Mouse (Mus musculus): ENCODE data around the gene Fmnl1.
A peak's percentile ranks its signal among the peaks of the same experiment; 100 is the strongest.

The Fmnl1 gene

DNA sequence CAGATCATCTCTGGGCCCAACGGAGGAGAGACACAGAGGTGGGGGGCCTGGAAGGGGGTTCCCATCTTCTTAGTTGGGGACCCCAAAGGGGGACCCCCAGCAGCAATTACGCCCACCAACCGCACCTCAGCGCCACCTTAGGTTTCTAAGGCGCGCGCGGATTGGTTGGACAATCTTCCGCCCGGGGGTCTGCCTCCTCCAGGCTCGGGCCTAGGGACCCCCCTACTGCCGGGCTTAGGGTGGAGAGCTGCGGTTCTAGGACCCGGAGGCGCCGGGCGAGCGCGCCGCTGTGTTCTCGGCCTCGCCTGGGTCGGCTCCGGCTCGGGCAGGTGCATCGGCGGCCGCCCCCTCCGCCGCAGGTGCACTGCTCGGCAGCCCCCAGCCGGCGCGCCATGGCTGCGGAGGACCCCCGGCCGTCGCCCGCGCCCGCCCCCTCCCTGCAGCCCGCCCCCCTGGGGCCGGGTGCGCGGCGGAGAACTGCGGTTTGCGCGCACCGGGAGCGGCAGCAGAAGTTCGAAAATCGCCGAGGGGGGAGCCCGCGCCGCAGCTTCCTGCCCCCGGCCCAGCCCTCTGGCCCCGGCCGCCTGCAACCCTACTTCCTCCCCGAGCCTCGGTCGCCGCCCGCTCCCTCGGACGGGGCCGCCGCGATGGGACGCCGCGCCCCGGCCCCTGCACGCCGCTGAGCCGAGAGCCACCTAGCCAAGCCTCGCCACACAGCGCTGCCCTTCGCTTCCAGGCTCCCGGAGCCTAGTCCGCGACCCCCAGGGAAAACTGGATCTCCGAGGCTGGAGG lies at the start of gene Fmnl1:
Gene Fmnl1 (plus strand): TSS at position 614 of the 792 bp plus-strand sequence.
- DNase-seq (ENCODE audit: low spot score in 2 of 2): no peak

DNA sequence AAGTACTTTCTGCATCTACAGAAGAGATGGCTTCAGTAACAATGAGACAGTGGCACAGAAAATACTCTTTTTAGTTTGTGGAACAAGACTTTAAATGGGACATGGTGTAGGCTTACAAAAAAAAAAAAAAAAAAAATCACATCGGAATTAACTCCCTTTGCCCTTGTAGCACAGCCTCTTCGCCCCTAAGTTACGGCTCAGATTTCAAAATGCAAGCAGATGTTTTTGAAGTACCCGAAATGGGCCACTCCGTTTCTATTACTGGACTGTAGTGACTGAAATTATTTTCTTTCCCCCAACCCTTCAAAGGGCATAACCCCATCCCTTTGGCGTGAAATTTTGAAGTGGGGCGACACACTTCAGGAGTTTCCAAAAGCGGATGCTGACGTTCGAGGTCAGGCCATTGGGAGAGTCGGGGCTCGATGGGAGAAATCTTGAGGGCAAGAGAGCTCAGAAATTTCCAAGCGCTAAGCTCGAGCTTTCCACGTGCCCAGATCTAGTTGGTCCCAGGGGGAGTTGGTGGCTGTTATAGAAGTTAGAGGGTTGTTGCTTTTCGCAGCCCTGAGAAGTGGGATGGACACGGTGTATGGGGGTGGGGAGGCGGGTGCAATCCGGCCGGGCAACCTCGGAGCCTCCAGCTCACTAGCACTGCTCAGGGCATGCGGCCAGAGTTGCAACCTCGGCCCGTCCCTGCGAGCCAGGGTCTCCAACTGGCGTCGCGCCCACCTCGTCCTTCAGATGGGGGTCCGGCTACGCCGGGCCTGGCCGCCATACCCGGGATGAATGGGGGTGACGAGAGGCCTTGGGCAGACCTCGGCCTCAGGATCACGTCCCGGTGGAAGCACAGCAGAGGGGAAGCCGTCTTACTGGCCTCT lies 39.0 kb upstream of the Fmnl1 start, which contains the start of gene Hexim2:
Gene Hexim2 (plus strand): TSS at position 729 of the 875 bp plus-strand sequence.
- DNase-seq (ENCODE audit: low spot score in 2 of 2): peak; percentile 41 to 62

DNA sequence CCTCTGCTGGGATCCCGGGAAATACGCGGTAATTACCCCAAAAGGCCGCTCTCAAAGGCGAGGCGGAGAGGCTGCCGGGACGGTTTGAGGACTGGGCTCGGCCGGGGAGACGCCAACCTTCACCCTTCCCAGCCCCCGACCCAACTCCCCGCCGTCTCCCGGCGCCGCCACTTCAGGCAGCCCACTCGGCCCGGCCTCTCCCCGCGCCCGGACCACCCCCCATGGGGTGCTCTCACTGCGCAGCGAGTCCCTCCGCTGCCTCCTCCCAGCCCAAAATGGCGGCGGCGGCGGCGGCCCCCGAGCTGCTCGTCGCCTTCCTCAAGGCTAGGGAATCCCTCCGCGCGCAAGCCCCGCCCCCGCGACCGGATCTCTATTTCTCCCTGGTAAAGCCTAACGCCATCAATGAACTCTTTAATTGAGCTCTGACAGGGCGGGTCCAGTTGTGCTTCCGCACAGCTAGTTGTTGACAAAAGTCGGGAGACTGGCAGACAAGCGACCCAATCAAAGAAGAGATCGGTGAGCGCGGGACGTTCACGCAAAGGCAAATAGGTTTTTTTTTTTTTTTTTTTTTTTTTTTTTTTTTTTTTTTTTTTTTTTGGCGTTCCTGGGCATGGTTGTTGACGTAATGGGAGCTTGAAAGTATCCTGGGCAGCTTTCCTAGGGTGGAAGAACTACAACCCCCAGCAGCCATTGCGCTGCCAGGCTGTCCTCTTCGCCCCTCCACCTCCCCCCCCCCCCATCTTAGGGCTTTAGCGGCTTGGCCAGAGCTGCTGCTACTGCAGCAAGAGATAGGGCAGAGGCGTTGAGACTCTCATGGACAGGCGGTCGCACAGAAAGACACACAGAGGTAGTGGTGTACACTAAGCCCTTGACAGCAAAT lies 38.1 kb upstream of the Fmnl1 start:
- DNase-seq (ENCODE audit: low spot score in 2 of 2): peak; percentile 100

DNA sequence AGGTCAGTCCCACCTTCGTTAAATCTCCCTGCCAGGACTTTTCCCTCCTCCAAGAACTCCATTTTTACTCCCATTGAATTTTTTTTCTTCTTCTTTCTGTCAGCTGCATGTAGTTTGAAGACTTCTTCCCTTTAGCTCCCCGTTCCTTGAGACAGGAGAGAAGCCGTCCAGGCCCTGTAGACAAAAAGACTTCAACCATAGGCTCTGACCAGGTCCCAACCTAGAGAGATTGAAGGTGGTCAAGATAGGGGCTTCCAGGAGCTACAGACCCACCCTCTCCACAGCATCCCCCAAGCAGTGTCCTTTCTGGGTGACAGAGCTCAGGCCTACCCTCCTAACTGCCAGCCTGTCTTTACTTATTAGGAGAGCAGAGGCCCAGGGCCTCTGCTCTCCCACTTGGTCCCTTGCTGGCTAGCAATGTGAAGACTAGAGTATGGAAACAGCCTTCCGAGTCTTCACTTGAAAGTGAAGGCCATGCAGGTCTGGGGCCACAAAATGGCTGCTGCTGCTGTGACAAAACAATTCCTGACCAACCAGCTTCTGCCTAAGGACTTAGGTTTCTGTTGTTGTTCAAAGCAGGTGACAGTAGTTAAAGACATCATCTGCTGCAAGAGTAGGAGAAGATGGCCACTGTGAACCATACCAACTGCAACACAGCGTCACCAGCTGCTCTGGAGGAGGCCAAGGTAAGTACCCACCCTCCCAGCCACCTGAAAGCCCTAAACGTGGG lies 37.3 kb upstream of the Fmnl1 start:
- DNase-seq (ENCODE audit: low spot score in 2 of 2): no peak

DNA sequence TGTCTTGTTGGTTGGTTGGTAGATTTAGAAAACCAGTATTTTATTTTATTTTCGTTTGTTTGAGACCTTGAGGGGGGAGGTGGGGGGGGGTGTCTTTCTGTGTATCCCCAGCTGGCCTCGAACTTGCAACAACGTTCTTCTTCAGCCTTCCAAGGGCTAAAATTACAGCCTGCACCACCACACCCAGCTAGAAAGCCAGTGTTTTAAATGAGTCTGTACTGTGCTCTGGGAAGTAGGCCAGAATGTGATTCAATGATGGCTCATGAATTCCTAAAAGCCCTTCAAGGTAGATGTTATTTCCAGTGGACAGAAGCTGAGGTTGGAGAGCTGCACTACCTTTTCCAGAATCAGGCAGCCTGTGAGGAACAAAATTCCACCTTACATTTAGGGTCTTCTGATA lies 36.7 kb upstream of the Fmnl1 start:
- peak in 1 of 2 experiments; percentile 56 for DNase-seq (ENCODE audit: low spot score in 2 of 2)

DNA sequence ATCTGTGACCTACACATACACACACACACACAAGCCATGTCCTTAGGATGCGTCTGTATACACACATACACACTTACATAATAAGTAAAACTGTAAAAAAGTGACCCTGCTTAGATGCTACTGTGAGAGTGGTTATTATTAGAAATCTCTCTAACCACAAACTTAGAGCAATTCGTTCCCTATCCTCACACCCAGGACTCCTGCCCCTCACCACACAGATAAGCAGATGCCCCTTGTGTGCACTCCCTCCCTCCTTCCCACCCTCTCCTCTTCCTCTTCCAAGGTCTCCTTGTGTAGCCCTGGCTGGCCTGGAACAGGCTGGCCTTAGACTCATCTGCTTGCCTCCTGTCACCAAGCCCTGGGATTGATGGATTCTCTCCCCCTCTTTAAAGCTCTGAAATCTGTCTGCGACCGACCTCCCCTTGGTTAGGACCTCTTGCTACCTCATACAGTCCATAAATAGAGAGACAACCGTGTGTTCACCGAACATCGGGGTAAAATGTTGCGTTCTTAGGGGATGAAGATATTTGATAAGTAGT lies 34.8 kb upstream of the Fmnl1 start:
- no peak for DNase-seq (ENCODE audit: low spot score in 2 of 2)

DNA sequence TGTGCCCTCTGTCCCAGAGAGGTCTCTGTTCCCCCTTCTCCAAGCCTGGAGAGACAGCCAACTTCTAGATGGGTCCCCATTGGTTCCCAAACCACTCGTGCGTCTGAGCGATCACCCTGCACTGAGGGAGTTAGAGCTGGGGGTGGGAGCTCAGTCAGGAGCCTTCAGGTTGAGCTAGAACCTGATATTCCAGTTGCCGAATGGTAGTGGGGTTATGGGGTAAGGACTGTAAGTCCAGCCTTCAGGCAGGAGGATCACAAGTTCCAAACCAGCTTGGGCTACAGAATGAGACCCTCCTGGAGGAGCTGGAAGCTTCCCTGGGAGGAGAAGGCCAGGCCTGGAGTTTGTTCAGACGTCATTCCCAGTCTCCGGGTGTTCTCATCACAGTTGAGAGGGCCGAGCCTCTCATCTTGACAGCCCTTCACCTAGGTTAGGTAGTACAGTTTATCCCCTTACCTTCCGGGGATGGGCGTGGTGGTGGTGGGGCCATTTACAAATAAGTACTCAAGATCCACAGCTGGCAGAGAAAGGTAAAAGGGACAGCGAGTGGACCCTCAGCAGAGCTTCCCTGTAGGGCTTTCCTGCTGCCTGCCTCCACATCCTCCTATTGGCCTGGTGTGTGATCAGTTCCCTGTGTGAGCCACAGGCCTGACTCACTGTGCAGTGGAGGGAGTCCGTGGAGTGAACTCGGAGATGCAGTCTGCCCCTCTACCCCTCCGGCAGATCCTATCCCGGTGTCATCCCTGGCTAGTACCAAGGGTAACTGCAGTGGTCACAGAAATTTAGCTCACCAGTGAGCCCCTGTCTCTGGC lies 30.8 kb upstream of the Fmnl1 start:
- no peak for DNase-seq (ENCODE audit: low spot score in 2 of 2)

DNA sequence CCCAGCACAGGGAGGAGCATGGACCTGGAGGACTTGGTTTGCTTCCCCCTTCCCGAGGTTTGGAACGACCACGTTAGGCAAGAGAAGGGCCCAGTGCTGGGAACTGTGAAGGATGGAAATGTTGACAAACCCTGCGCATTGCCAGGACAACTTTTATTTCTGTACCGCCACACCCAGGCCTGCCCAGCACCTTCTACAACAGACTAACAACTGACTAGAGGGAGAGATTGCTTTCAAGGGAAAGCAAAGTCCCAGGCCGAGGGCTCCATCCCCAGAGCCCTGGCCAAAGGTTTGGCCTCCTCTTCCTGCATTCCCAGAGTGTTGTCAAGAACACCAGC lies 30.2 kb upstream of the Fmnl1 start:
- no peak for DNase-seq (ENCODE audit: low spot score in 2 of 2)

DNA sequence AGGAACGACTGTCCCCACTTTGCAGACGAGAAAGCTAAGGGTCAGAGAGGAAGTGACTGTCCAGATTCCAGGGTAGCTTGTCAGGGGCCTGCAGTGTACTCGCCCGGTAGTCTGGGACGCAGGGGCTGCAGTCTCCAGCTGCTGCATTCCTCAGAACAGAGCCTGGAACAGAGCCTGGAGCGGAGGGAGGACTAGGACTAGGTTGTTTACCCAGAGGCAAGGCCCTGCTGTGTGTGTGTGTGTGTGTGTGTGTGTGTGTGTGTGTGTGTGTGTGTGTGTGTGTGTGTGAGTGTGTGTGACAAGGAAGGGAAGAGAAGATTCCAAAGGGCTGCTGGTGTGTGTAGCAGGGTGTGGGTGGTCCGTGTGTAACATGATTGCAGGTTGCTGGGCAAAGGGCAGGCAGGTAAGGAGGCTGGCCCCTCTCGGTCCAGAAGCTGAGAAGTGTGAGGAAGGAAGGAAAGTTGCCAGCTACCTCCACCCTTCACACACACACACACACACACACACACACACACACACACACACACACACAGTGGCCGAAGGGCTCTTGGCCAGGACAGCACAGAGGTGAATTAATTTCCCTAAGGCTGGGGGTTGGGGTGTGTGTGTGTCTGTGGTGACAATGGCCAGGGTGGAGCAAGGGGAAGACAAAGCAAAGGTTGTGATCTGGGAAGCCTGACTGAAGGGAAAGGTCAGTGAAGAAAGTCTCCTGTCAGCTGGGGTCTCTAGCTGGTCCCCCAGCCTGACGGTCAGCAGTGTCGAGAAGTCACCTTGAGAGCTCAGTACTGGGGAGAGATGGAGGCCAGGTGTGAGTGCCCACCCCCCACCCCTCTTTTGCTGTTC lies 29.6 kb upstream of the Fmnl1 start:
- no peak for DNase-seq (ENCODE audit: low spot score in 2 of 2)

DNA sequence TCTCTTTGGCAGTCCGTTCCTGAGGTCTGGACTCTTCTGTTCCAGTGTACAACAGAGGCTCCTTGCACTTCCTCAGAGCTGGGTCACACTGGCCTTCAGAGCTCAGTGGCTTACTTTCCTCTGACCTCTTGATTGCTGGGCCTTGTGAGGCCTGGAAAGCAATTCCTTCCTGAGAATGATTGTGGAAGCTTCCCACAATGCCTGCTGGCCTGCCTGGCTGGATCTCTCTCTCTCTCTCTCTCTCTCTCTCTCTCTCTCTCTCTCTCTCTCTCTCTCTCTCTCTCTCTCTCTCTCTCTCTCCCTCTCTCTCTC lies 29.0 kb upstream of the Fmnl1 start:
- no peak for DNase-seq (ENCODE audit: low spot score in 2 of 2)

DNA sequence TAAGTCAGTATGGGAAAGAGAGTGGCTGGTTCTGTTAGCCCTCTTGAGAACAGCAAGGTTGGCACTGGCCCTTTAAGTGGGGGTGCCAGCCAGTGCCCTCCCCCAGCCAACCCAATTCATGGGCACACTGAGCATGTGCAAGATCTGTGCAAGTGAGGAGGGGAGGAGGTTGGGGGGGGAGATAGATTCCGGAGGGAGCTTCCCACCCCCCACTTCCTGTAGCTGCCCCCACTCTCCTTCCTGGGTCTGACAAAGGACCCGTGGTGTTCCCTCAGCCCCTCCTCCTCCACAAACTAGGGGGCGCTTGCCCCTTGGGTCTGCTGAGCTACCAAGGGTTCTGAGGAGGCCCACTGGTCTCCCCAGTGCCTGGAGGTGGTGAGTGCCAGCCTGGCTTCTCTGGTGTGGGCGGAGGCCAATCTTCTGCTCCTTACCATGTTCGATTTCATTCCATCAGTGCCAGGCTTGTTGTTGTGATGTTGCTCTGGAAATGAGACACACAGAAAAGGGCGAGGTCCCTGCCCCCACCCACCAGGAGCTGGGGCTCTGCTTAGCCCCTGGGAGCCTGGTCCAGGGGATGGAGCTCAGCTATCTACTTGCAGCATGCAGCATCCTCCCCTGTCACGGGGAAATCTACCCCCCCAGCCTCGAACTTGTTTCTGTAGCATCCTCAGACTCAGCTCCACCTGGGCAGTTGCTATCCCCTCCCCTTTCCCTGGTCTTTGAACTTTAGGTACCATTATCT lies 28.3 kb upstream of the Fmnl1 start:
- peak; percentile 86 to 89 for DNase-seq (ENCODE audit: low spot score in 2 of 2)

DNA sequence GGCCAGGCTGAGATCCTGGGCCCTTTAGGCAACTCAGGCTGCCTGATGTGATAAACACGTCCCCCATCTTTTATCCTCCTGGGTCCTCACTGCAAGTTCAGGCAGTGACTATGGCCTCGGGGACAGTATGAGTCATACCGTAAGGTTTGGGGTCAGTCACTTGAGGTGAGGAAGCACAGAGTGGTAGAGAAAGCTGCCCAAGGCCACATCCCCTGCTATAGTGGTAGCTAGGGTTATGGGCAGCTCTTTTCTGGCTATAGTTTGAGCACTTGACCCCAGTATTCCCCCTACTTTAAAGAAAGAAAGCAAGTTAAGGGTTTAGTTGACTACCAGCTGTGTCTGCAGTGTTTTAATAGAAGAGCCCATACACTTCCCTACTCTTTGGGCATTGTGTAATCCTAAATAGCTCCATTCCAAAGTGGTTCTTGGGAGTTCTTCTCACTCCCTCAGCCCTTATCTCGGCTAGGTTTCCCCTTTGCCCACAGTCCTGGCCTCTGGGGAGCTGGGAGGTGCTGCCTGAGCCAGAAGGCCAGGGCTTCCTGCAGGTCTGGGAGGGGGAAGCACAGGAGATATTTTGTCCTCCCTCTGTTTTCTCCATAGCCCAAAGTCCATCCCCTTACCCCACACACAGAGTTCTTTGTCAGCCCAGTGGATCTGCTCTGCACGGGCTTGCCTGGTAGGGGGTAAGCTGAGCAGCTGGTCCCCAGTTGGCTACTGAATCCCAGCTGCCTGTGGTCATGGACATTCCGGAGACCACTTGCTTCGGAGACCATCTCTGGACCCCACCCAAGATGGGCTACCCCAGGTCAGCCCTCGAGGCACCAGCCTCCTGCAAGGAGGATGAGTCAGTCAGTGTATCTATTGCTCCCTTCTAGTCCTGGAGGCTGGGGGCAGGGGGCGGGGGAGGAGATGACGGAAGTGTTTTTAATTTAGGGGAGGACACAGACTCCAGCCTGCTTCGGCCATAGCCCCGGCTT lies 26.3 kb upstream of the Fmnl1 start:
- no peak for DNase-seq (ENCODE audit: low spot score in 2 of 2)

DNA sequence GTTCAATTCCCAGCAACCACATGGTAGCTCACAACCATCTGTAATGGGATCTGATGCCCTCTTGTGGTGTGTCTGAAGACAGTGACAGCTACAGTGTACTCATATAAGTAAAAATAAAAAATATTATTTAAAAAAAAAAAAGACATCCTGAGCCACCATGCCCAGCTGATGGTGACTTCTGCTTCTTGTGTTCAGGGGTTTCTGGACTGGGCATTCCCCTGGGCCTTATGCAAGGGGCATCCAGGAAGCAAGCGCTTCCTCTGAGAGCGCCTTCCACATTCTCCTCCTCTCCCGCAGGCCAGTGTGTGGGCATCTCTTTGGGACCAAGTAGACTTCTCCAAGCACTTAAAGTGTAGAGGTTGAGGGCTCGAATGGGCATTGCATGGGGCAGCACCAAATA lies 24.5 kb upstream of the Fmnl1 start:
- DNase-seq (ENCODE audit: low spot score in 2 of 2): no peak

DNA sequence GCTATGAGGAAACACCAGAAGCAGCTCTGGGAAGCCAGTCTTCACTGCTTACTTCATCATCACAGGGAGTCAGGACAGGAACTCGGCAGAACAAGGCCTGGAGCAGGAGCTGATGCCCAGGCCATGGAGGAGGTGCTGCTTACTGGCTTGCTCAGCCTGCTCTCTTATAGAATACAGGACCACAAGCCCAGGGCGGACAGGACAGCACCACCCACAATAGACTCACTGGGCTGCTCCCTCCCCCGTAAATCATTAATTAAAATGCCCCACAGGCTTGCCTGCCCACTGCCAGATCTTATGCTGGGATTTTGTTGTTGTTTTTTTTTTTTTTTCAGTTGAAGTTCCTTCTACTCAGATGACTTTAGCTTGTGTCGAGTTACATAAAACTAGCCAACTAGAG lies 23.1 kb upstream of the Fmnl1 start:
- no peak for DNase-seq (ENCODE audit: low spot score in 2 of 2)

DNA sequence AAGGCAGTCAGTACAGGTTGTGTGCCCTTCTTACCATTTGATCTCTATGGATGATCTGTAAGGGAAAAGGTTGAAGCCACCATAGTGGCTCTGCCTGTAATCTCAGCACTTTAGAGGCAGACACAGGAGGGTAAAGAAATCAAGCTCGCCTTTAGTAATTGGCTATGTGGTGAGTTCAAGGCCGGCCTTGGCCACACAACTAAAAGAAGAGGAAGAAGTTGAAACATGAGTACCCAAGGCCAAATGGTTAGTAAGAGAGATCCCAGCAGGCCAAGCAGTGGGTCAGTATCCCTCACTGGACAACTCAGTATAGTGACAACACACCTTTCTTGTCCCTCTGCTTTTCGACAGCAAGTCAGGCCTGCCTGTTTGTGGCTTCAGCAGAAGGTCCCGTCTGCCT lies 21.1 kb upstream of the Fmnl1 start:
- DNase-seq (ENCODE audit: low spot score in 2 of 2): no peak

DNA sequence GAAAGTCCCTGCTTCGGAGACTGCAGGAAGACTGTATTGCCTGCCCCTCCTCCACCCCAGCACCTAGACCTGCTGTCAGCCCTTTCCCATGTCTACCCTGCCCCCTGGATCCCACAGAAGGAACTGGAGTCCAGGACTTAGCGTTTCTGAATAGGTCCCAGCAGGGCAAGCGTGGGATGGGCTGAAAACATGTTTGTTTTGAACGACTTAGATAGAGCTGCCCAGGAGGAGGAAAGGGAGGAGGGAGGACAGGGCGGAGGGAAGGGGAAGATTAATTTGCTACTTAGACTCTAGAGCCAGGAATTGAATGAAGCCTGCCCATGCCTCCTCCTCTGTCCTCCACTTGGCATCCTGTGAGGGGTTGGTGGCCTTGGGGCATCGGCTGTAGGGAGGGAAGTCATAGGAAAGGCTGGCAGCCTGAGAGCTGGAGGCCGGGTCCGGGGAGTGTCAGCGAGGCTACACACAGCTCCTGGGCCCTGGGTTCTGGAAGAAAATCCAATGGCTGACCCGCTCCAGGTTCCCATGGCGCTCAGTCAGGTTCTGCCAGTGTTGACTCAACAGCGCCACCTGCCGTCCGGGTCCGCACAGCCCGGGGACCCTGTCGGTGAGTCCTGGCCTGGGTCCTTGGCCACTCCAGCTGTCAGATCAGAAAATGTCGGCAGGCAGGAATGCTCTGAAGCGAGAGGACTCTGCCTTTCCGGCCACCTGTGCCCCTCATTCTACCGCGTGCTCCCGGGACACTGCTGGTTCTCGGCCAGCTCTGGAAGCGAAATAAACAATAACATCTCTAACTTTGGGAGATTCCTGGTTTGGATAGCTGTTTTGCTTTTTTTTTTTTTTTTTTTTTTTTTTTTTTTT lies 12.1 kb upstream of the Fmnl1 start:
- DNase-seq (ENCODE audit: low spot score in 2 of 2): peak; percentile 95

DNA sequence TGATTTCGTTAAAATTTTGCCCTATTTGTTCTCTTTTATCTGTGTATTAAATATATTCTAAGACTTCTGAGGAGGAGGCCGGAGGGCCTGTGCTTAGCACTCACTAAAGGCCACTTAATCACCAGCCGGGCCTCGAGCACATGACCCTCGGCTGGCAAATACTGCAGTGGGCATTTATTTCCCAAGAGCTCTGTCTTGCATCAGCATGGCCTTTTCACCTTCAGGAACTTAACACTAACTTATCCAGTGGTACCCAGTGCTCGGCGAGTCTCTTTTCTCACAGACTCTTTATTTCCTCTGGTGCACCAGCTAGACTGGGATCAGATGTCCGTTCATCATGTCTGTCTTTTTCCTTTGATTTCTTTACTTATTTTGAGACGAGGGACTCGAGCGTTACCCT lies 10.2 kb upstream of the Fmnl1 start:
- DNase-seq (ENCODE audit: low spot score in 2 of 2): no peak
